Mouse (Mus musculus): ENCODE results near the gene Pigt.

Pigt gene

DNA sequence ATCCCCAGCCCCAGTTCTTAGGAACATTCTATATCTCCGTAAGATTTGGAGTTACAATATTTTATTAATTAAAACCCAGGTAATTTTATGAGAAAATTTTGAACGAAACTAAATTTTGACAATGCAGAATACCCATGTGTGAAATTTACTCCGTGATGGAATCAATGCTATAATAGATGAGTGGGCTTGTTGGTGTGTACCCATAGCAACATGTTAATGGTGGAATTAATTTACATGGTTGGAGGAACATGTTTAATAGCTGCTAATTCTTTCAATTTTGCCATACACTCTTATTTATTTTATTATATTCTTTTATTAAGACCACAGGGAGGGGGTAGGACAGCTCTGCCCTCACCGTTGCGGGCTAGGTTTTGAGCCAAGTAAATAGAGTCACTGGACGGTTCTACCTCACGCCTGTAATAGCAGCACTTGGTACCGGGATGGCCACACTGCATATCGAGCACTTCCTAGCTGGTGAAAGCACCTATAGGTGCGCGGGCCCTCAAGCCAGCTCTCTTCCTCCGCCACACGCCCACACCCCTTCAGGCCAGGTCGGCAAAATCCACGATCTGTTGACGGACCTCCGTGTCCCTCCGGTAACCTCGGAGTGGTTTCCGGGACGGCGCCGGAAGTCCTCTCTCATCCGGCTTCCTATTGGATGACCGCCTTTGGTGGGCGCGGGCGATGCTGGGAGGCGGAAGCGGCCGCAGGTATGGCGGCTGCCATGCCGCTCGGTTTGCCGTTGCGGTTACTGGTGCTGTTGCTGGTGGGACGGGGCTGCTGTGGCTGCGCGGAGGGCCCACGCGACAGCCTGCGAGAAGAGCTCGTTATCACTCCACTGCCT, at the start of gene Pigt:
Gene Pigt (plus strand): TSS at position 674 of the 844 bp plus-strand sequence.
- peak; percentile 49 to 62 for DNase-seq (ENCODE audit: low read depth in 1 of 2, low spot score in 2 of 2)

- DNase-seq (ENCODE audit: low read depth in 1 of 2, low spot score in 2 of 2), result no peak
Measured at GRCm38 (mm10) chr2:164448140-164448539, 49.2 kb upstream of the Pigt start.

- DNase-seq (ENCODE audit: low read depth in 1 of 2, low spot score in 2 of 2), result no peak
Measured at GRCm38 (mm10) chr2:164448921-164449320, 48.4 kb upstream of the Pigt start.

DNA sequence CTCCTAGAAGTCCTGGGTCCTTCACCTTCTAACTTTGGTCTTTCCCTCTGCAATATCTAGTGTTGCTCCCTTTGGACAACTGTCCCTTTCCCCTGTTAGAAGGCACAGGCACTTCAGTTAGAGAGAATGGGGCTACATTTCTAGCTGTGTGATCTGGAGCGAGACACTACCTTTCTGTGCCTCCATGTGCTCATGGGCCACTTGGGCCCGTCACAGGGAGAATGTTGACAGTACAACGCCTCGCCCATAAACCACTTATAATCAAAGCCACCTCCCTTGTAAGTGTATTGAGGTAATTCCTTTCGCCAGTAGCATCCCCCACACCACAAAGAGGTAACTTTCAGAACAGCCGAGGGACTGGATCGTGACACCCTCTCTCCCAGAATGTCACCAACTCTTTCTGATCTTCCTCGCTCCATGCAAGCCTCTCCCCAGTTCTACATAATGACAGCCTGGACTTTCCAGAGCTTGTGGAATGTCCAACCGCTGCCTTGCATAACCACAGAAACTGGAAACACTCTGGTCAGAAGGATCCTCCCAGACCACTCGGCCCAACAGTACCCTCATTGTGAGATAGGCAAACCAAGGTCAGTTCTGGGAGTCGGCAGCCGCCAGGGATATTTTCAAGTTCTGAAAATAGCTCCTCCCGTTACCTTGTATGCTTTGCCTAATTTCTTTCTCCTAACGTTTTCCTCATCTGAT, 47.8 kb upstream of the Pigt start:
- DNase-seq (ENCODE audit: low read depth in 1 of 2, low spot score in 2 of 2), result no peak

DNA sequence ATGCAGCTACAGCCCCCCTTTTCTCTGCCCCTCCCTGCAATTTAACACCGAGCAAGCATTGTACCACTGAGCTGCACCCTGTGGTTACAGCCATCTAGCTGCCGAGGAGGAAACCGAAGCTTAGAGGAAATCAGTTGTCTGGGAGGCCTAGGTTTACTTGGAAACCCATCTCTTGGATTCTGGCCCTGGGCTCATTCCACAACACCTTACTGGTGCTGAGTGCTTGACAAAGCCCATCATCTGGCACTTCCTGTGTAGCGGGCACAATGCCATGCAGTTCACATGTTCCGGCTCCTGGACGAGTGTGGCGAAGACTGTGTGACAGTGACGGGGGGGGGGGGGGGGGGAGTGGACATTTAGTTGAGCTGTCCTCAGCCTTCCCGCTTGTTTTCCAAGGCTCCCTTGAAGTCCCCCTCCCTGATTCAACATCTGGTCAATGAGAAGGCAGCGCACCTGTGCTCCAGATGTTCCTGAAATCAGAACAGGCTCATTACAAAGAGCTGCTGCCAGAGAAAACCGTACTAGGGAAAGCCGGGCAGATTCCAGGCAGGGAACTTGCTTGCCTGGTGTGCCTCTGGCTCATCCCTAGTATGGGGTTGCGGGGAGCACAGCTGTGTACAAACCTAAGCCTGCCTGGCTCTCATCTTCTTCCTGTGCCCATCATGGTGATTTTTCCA, 45.2 kb upstream of the Pigt start:
- DNase-seq (ENCODE audit: low read depth in 1 of 2, low spot score in 2 of 2), result no peak

- DNase-seq (ENCODE audit: low read depth in 1 of 2, low spot score in 2 of 2), result no peak
Measured at GRCm38 (mm10) chr2:164453047-164453757, 44.1 kb upstream of the Pigt start.

GRCm38 (mm10) chr2:164453887-164454500, 43.3 kb upstream of the Pigt start:
- no peak for DNase-seq (ENCODE audit: low read depth in 1 of 2, low spot score in 2 of 2)

DNA sequence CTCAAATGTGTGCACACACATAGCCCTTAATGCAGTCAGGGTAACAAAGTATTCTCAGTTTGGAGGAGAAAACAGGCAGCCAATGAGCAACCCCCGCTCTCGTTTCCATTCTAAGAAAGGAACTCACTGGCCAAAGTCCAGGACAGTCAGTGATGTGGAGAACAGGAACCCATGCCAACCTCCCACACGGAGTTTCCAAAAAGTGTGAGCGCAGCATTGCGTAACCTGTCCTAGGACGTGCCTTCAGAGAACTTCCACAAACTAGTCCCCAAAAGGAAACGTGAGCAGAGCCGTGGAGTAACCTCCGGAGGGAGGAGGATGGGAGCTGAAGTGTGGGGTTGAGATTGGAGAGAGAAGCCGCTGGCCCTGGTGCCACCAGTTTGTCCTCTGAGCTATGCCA, 42.5 kb upstream of the Pigt start:
- DNase-seq (ENCODE audit: low read depth in 1 of 2, low spot score in 2 of 2), result peak; percentile 45 to 57

DNA sequence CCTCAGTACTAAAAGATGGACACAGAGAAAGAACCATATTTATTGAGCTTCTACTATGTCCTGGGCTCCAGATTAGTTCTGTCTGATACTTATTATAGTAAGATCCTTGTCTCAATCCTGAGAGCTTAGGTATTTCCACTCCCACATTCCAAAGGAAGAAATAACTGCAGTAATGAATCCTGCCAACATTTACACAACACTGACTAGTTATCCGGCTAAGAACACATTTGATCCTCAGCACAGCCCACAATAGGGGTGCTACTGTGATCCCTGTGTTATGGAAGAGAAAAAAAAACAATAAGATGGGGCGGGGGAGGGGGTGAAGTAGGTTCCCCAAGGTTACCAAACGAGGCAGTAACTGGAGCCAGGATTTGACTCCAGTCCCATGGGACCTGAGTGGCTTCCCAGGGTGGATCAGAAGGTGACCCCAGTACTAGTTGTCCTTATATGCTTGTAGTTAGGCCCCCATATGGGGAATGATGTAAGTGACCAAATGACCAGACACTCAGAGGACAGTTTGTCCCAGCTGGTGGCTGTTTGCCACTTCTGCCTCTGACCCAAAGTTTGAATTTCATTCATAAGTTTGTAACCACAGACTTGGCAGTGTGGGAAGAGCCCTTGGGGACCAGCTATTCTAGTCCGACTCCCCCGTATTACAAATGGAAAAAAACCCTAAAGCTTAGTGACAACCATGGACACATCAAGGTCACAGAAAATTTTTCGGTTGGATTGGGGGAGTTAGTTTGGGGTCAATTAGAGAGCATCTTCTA, 41.7 kb upstream of the Pigt start:
- no peak for DNase-seq (ENCODE audit: low read depth in 1 of 2, low spot score in 2 of 2)

- DNase-seq (ENCODE audit: low read depth in 1 of 2, low spot score in 2 of 2), result no peak
Measured at GRCm38 (mm10) chr2:164456413-164456812, 40.9 kb upstream of the Pigt start.

DNA sequence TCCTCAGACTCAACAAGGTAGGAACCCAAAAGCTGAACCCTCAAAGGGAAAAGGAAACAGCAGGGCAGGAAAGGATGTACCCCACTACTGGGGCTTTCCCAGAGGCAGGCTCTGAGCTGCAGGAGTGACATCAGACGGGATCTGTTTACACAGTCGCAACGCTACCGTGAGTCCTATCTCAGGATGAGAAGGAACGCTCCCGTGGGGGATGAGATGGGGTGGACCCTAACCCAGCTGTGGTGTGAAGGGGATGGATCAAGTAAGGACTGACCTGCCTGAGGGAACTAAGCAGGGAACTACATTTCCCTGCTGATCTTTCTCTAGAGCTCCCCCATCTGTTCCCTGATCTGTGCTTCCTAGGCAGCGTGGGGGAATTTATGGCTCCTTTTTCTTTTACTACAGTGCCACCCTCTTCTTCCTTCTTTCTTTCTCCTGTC, 40.4 kb upstream of the Pigt start, which contains the start of gene Sys1:
Gene Sys1 (plus strand): TSS at position 101 of the 437 bp plus-strand sequence.
- DNase-seq (ENCODE audit: low read depth in 1 of 2, low spot score in 2 of 2), result no peak

GRCm38 (mm10) chr2:164457942-164458341, 39.4 kb upstream of the Pigt start:
- no peak for DNase-seq (ENCODE audit: low read depth in 1 of 2, low spot score in 2 of 2)

DNA sequence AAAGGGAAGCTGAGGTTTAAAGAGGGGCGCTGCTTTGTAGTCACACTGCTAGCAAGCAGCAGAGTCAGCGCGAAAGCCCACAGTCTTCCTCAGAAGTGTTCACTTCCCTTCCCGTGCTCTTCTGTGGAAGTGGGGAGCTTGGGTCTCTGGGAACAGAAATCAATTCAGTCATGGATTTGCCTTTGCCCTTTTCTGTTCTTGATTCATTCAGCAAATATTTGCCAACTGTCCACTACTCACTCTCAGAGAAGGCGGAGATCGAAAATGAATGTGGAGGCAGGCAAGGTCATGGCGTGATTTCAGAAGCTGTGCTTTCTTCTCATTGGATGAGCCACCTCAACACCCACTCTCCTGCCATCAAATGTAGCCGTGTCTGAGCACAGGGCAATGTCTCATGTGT, 38.8 kb upstream of the Pigt start:
- DNase-seq (ENCODE audit: low read depth in 1 of 2, low spot score in 2 of 2), result no peak

DNA sequence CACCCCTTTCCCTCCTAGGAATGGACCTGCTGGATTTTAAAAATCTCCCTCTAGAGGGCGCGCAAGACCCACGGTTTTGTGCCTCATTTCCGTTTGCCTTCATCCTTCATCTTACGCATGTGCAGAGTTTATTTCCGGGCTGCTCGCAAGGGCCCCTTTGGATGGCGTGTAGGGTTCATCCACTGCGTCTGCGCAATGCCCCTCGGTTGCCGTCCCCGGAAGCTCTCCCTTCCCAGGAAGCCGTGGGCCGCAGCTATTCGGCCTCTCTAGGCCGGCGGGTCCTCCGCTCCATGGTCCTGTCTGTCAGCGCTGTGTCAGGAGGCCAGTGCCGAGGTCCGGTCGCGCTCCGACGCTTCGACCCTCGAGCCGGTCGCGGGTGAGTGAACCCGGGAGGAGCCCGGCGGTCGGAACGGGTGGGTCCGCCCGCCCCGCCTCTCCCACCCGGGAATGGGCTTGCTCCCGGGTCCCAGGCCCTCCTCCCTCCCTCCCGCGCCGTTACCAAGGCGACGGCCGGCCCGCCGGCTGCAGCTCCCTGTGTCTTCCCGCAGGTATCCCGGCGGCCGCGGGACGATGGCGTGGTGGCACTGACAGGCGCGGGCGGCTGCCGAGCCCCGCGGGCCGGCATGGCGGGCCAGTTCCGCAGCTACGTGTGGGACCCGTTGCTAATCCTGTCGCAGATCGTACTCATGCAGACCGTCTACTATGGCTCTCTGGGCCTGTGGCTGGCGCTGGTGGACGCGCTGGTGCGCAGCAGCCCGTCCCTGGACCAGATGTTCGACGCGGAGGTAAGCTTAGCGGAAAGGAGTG, 36.4 kb upstream of the Pigt start, which contains the start of gene Gm20458:
Gene Gm20458 (plus strand): TSS at position 223 of the 807 bp plus-strand sequence.
- DNase-seq (ENCODE audit: low read depth in 1 of 2, low spot score in 2 of 2), result peak; percentile 88 to 92

DNA sequence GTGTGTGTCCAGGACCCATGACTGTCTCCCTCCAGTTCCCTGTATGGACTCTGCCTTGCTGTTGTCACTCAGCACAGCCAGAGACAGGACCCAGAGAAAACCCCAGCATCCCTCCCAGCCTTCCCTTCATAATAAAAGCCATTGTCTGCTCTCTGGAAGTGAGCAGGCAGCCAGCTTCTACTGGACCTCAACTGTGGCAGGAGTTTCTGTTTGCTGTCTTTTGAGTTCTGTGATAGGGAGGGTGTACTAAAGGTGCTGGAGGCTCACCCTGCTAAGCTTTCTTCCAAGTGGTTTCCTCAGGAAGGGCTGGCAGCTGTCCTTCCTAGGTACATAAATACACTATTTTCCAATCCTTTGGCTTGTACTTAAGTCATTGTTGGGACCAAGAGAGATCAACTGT, 32.2 kb upstream of the Pigt start:
- DNase-seq (ENCODE audit: low read depth in 1 of 2, low spot score in 2 of 2), result no peak

GRCm38 (mm10) chr2:164466787-164467186, 30.5 kb upstream of the Pigt start:
- DNase-seq (ENCODE audit: low read depth in 1 of 2, low spot score in 2 of 2), result no peak

GRCm38 (mm10) chr2:164470254-164470653, 27.1 kb upstream of the Pigt start:
- DNase-seq (ENCODE audit: low read depth in 1 of 2, low spot score in 2 of 2), result no peak

- no peak for DNase-seq (ENCODE audit: low read depth in 1 of 2, low spot score in 2 of 2)
Measured at GRCm38 (mm10) chr2:164473624-164474023, 23.7 kb upstream of the Pigt start, which contains the start of gene Trp53tg5. Gene Trp53tg5 (minus strand): TSS chr2:164473724.

All from monocyte, adult 2 months (primary cell).